Mouse (Mus musculus) liver, adult 10 weeks (tissue): ENCODE data around the gene Nhsl2. TPM values are rescaled to one million over a fixed set of nuclear protein-coding genes. Genes with fewer than 3 reads are reported as not detected.

Experiments used
- polyA plus RNA-seq: library from polyadenylated mRNA; stranded (reverse); fragments of 350-450 nt; fragmentation: Illumina TruSeq; extraction: RNeasy Lipid Tissue Mini Kit (QIAGEN cat#74804); gene quantifications from one replicate; pipeline ENCODE4 v1.2.3, GENCODE M21; 2014; ENCODE audit warnings: low read depth, low replicate concordance

Gene Nhsl2
- polyA plus RNA-seq = 0.58 TPM

DNA sequence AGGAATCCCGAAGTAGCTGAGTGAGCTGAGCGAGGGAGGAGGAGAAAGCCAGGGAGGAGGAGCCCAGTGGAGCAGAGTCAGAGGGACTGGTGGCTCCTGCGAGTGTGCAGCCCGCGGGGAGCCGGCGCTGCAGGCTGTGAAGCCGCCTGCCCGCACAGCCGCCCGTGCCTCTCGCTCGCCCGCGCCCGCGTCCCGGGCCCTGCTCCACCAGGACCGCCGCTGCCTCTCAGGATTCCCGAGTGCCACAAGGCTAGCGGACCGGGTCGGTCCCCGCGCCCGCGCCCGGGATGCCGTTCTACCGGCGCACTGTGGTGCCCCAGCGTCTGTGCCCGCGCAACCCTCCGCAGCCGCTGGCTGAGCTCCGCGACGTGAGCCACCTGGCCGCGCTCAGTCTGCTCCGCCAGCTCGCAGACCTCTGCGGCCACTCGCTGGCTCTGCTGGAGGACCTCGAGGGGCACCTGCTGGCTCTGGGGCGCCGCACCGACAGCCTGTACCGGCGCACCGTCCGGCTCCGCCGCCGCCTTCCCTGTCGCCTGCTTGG lies at the start of gene Nhsl2:
TSS of gene Nhsl2 (plus strand) at position 105 of the 541 bp plus-strand sequence.

GRCm38 (mm10) chrX:102070591-102071471 lies 221.6 kb downstream of the Nhsl2 start, which contains the start of gene Rtl5:
TSS of gene Rtl5 (minus strand) at chrX:102071304.

GRCm38 (mm10) chrX:102119042-102119864 lies 270.1 kb downstream of the Nhsl2 start, which contains the start of gene Pin4:
TSS of gene Pin4 (plus strand) at chrX:102119447.

Other genes with a start within 250 kb of the Nhsl2 start
- gene Ogt, start 209.3 kb upstream of the Nhsl2 start, polyA plus RNA-seq = 78.7 TPM
- not detected for gene Cxcr3, start 115.1 kb upstream of the Nhsl2 start, polyA plus RNA-seq
- not detected for gene Gm4779, start 55.0 kb upstream of the Nhsl2 start, polyA plus RNA-seq
- gene 8030474K03Rik, start 54.7 kb upstream of the Nhsl2 start, polyA plus RNA-seq = not detected
- 0.50 TPM for gene Rtl5, start 221.9 kb downstream of the Nhsl2 start, polyA plus RNA-seq